Mouse (Mus musculus) cerebellum, postnatal 14 days (tissue): ENCODE data around the gene Vmn2r76.
"Not testable (repeated sequence)": the region's sequence is repeated elsewhere in the genome, so short reads cannot be mapped to it uniquely, and the experiment has no call there.

Experiments
- DNase-seq, 2 experiments: peaks; one replicate each; pipeline ENCODE4 v3.0.0; 2021; ENCODE audit warnings: mixed read lengths in 2 of 2

The Vmn2r76 gene

DNA sequence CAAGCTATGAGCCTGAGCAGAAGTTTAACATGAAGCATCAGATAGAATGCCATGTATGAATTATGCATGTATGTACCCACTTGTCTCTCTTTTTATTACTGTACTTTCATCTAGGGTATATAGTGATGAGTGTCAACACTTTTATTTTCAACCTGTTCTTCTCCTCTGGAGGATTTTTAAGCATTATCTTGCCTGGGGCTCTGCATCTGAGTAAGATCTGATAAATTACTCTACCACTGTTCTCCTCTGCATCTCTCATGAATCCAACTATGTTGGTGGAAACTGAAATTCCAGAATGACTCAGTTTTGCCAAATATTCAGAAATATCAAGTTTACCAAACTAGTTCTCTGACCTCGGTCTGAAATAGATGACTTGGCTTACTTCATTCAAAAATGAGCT, at the start of gene Vmn2r76:
TSS of gene Vmn2r76 (minus strand) at position 101 of the 400 bp plus-strand sequence.
- no peak for DNase-seq

DNA sequence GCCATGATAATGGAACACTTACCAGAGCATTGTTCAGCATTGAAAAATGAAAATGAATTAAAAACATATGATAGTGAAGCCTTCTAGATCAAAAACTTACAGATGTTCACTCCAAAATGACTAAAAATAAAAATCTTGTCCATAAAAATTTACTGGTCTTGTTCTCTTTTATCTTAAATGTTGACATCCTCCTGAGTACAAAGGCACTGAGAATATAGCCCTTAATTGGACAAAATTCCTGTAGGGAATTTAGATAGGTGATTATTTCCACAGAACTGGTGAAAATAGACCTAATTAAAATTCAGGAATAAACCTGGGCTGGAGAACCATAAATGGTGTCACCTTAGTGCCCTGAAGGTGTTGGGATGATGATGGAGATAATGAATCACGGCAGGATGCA, 31.0 kb upstream of the Vmn2r76 start, which contains the start of gene Olfr310:
TSS of gene Olfr310 (minus strand) at position 101 of the 400 bp plus-strand sequence.
- DNase-seq, result no peak

DNA sequence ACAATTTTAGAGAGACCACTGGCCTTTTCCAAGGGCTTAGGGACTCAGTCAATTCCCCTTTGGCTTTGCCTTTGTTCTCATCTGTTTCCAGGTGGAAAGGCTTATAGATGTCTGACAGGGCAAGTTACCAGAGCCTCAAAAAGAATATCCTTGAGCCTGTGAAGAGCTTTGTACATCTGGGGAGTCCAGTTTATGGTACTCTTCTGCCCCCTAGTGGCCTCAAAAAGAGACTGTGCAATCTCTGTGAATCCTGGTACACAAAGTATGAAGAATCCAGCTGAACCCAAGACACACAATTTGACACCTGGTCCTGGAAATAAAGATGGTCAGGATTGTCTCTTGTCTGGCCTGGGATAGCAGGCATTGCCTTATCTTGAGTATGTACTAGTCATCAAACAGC, 34.8 kb downstream of the Vmn2r76 start:
- no peak for DNase-seq

DNA sequence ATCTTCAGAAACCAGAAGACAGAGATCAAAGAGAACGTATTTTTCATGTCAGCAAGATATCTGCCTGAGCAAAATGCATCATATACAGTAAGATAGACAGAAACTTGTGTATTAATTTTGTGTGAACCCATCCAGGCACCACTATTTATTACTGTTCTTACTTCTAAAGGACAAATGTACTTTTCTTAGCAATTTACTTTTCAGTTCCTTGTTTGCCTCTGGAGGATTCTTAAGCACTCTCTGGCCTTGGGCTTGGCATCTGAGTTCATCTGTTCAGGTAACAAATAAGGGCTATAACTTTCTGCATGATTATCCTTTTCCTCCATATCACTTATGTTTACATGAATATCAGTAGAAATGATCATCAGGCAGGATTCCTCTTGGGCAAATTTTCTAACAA, 74.4 kb downstream of the Vmn2r76 start, which contains the start of gene Vmn2r75:
TSS of gene Vmn2r75 (minus strand) at position 101 of the 400 bp plus-strand sequence.
- not testable (repeated sequence) for DNase-seq
